Mouse (Mus musculus) myocyte (in vitro differentiated cells): Measurements from ENCODE around the gene Plce1. TPM values are rescaled to one million over a fixed set of nuclear protein-coding genes. Genes with fewer than 3 reads are reported as not detected.

Experiments
- H3K27me3 ChIP-seq: one replicate; pipeline ENCODE4 v1.6.1; 2011; ENCODE audit not compliant: control insufficient read depth, insufficient read depth, insufficient read length
- H3K36me3 ChIP-seq: one replicate; pipeline ENCODE4 v1.6.1; 2011; ENCODE audit not compliant: control insufficient read depth, insufficient read depth
- H3K4me2 ChIP-seq: one replicate; pipeline ENCODE4 v1.6.1; 2011; ENCODE audit warnings: low read depth, control low read depth
- H3K4me3 ChIP-seq: one replicate; pipeline ENCODE4 v1.5.1; 2011; ENCODE audit warnings: mild to moderate bottlenecking, control low read depth, moderate library complexity
- H3K79me2 ChIP-seq: one replicate; pipeline ENCODE4 v1.6.1; 2011; ENCODE audit not compliant: control insufficient read depth, insufficient read depth
- H3ac ChIP-seq: one replicate; pipeline ENCODE4 v1.6.1; 2011; ENCODE audit not compliant: control insufficient read depth, insufficient read length
- CEBPB ChIP-seq: IDR thresholded peaks from 2 replicates; pipeline ENCODE4 v1.6.1; 2011; ENCODE audit warnings: mild to moderate bottlenecking, moderate library complexity; ENCODE audit not compliant: poor library complexity, insufficient read depth, severe bottlenecking
- E2F4 ChIP-seq: IDR thresholded peaks from one replicate; pipeline ENCODE4 v1.6.1; 2011; ENCODE audit warnings: mild to moderate bottlenecking, control low read depth, moderate library complexity; ENCODE audit not compliant: insufficient read depth
- MAX ChIP-seq: IDR thresholded peaks from one replicate; pipeline ENCODE4 v1.6.1; 2011; ENCODE audit warnings: low read depth, mild to moderate bottlenecking, control low read depth
- MYOD1 ChIP-seq, 3 experiments: IDR thresholded peaks; one replicate each; pipeline ENCODE4 v1.6.1; 2011; ENCODE audit warnings: control low read depth in 2 of 3, low read depth in 2 of 3, mild to moderate bottlenecking in 2 of 3, moderate library complexity in 1 of 3; ENCODE audit not compliant: insufficient read length in 2 of 3, control insufficient read depth in 1 of 3
- MYOG ChIP-seq, 3 experiments: IDR thresholded peaks; one replicate each; pipeline ENCODE4 v1.6.1; 2011; ENCODE audit warnings: control low read depth in 2 of 3, low read depth in 2 of 3, mild to moderate bottlenecking in 2 of 3; ENCODE audit not compliant: insufficient read length in 2 of 3, control insufficient read depth in 1 of 3, insufficient read depth in 1 of 3
- POLR2A ChIP-seq: IDR thresholded peaks from one replicate; pipeline ENCODE4 v1.6.1; 2011; ENCODE audit warnings: low read depth, mild to moderate bottlenecking, control low read depth, moderate library complexity; ENCODE audit not compliant: insufficient read length
- POLR2AphosphoS2 ChIP-seq: IDR thresholded peaks from one replicate; pipeline ENCODE4 v1.6.1; 2011; ENCODE audit warnings: low read depth, control low read depth; ENCODE audit not compliant: insufficient read length
- REST ChIP-seq: IDR thresholded peaks from one replicate; pipeline ENCODE4 v1.6.1; 2011; ENCODE audit warnings: mild to moderate bottlenecking, control low read depth, moderate library complexity; ENCODE audit not compliant: insufficient read depth, insufficient read length
- SRF ChIP-seq: IDR thresholded peaks from one replicate; pipeline ENCODE4 v1.6.1; 2011; ENCODE audit warnings: low read depth; ENCODE audit not compliant: control insufficient read depth, insufficient read length
- TCF12 ChIP-seq: IDR thresholded peaks from one replicate; pipeline ENCODE4 v1.6.1; 2011; ENCODE audit warnings: mild to moderate bottlenecking, control low read depth; ENCODE audit not compliant: poor library complexity, insufficient read depth, severe bottlenecking
- TCF3 ChIP-seq: IDR thresholded peaks from one replicate; pipeline ENCODE4 v1.6.1; 2011; ENCODE audit warnings: low read depth, control low read depth; ENCODE audit not compliant: insufficient read length
- USF1 ChIP-seq: IDR thresholded peaks from one replicate; pipeline ENCODE4 v1.6.1; 2011; ENCODE audit warnings: low read depth, mild to moderate bottlenecking, control low read depth, moderate library complexity
- polyA plus RNA-seq: library from polyadenylated mRNA; unstranded; fragments of >200 nt; fragmentation: generic; extraction: Trizol; gene quantifications from one replicate; pipeline ENCODE4 v1.2.1, GENCODE M21; 2012; ENCODE audit warnings: missing spikeins

Gene Plce1
- polyA plus RNA-seq, 1 experiment: 0.01 TPM

DNA sequence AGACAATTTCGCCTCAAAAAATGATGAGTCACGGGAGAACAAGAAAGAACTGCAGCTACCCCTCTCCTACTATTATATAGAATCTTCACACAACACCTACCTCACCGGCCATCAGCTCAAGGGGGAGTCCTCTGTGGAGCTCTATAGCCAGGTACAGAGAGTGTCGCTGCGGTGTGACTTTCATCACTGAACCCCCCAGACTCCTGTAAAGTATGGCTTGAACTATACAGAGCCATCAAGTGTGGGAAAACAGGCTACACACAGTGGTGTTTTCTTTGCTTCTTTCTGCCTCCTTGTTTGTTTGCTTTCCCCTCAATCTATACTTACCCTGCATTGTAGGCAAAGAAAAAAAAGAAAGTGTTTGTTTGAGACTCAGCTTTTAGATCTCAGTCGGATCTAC lies 247.9 kb downstream of the Plce1 start:
- Histone ChIP-seq H3K4me2 (no peak overlapping the region), H3K79me2 (no peaks in the 10 kb centered on the region), H3K4me3 (no peak overlapping the region), H3ac (no peak overlapping the region), H3K27me3 (no peaks in the 10 kb centered on the region), H3K36me3 (no peaks in the 10 kb centered on the region)
- TF ChIP-seq USF1: no peak
- TF ChIP-seq MYOG (IDR thresholded peaks at IDR 0.05; ENCODE audit: control insufficient read depth in 1 of 3, insufficient read depth in 1 of 3, insufficient read length in 2 of 3, low read depth in 2 of 3): no peak
- no peak for TF ChIP-seq REST
- TF ChIP-seq CEBPB: no peak
- no peak for TF ChIP-seq MYOD1 (IDR thresholded peaks at IDR 0.05; ENCODE audit: control insufficient read depth in 1 of 3, insufficient read length in 2 of 3, low read depth in 2 of 3)
- TF ChIP-seq SRF: no peak
- no peak for TF ChIP-seq POLR2A
- no peak for TF ChIP-seq E2F4
- TF ChIP-seq TCF12: no peak

DNA sequence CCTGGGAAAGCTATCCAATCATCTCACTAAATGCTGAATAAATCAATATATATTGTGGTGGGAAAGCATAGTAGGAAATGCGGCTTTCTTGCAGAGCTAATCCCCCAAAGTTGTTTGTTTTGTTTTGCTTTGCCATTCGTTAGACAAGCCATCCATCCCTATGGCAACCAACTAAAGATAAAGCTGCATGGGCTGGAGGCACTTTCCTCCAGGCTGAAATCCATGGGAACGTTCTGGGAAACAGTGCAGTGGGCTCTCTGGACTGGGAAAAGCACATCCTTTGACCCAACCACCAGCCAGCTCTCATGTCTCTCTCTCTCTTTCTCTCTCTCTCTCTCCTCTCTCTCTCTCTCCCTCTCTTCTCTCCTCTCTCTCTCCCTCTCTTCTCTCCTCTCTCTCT lies 248.4 kb downstream of the Plce1 start:
- H3K36me3 ChIP-seq: no peaks in the 10 kb centered on the region
- H3K4me3 ChIP-seq: no peak overlapping the region
- no peak overlapping the region for H3ac ChIP-seq
- no peaks in the 10 kb centered on the region for H3K79me2 ChIP-seq
- no peaks in the 10 kb centered on the region for H3K27me3 ChIP-seq
- TF ChIP-seq POLR2AphosphoS2 (no peak), E2F4 (no peak), SRF (no peak), MYOG (IDR thresholded peaks at IDR 0.05; ENCODE audit: control insufficient read depth in 1 of 3, insufficient read depth in 1 of 3, insufficient read length in 2 of 3, low read depth in 2 of 3) (no peak), MYOD1 (IDR thresholded peaks at IDR 0.05; ENCODE audit: control insufficient read depth in 1 of 3, insufficient read length in 2 of 3, low read depth in 2 of 3) (no peak), REST (no peak), USF1 (no peak), TCF3 (no peak), CEBPB (no peak), MAX (no peak), POLR2A (no peak), TCF12 (no peak)
- no peak overlapping the region for H3K4me2 ChIP-seq

DNA sequence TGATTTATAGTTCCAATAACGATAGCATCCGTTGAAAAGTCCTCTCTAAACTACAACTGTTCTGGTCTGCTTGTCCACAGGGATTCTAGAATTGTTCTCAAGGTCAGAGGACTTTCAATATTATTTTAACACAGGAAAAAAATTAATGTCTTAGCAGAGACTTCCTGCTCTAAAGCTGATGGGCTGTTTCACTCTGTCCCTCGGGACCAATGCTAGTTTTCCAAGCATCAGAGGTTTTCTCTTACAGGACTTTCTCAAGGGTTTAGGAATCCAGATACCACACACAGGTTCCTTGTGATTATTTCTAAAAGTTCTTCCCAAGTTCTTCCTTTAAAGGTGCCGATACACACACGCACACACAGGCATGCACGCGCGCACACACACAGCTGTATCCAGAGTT lies 263.6 kb downstream of the Plce1 start:
- no peaks in the 10 kb centered on the region for H3K36me3 ChIP-seq
- H3ac ChIP-seq: no peak overlapping the region
- no peaks in the 10 kb centered on the region for H3K27me3 ChIP-seq
- H3K4me2 ChIP-seq: no peak overlapping the region
- TF ChIP-seq POLR2A (no peak), MYOD1 (IDR thresholded peaks at IDR 0.05; ENCODE audit: control insufficient read depth in 1 of 3, insufficient read length in 2 of 3, low read depth in 2 of 3) (no peak), POLR2AphosphoS2 (no peak), TCF3 (no peak), REST (no peak), SRF (no peak), USF1 (no peak), E2F4 (no peak), CEBPB (no peak), MAX (no peak), MYOG (IDR thresholded peaks at IDR 0.05; ENCODE audit: control insufficient read depth in 1 of 3, insufficient read depth in 1 of 3, insufficient read length in 2 of 3, low read depth in 2 of 3) (no peak), TCF12 (no peak)
- H3K4me3 ChIP-seq: no peak overlapping the region
- H3K79me2 ChIP-seq: no peaks in the 10 kb centered on the region

DNA sequence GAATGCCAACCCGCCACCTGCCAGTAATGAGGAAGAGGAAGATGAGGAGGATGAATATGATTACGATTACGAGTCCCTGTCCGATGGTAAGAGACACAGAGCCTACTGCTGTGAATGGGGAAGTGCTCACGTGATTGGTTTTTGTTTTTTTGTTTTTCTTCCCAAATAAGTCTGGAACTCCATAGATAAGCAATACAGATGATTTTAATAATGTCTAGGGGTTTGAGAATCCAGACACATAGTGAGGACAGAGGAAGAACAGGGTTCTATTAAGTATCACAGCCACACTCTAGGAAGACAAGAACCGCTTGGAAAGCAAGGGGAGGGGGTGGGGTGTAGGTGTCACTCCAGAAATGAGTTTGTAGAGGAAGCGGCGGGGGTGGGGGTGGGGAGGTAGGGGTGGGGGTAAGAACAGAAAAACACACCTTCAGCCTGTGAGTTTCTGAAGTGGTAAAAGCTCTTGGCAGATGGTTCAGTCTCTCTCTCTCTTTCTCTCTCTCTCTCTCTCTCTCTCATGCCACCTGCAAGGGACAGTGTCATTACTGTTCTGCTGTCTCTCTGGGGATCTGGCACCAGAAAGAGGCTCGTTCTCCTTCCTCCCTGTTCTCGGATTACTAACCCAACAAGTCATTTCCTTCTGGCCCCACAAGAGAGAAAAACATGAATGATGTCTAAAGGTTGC lies 265.0 kb downstream of the Plce1 start:
- Histone ChIP-seq H3K4me2 (no peak overlapping the region), H3K4me3 (no peak overlapping the region), H3ac (no peak overlapping the region), H3K27me3 (no peaks in the 10 kb centered on the region), H3K36me3 (no peaks in the 10 kb centered on the region), H3K79me2 (no peaks in the 10 kb centered on the region)
- no peak for TF ChIP-seq CEBPB
- TF ChIP-seq REST: no peak
- TF ChIP-seq E2F4: no peak
- TF ChIP-seq MAX: no peak
- no peak for TF ChIP-seq POLR2A
- TF ChIP-seq USF1: no peak
- no peak for TF ChIP-seq TCF3
- no peak for TF ChIP-seq MYOG (IDR thresholded peaks at IDR 0.05; ENCODE audit: control insufficient read depth in 1 of 3, insufficient read depth in 1 of 3, insufficient read length in 2 of 3, low read depth in 2 of 3)
- TF ChIP-seq POLR2AphosphoS2: no peak
- TF ChIP-seq MYOD1 (IDR thresholded peaks at IDR 0.05; ENCODE audit: control insufficient read depth in 1 of 3, insufficient read length in 2 of 3, low read depth in 2 of 3): no peak
- no peak for TF ChIP-seq SRF
- TF ChIP-seq TCF12: no peak
